Mouse (Mus musculus): Measurements from ENCODE around the gene Osbpl8. TPM values are rescaled to one million over a fixed set of nuclear protein-coding genes. Genes with fewer than 3 reads are reported as not detected.

The Osbpl8 gene
- polyA plus RNA-seq, 1 experiment from 2014 or later: 35.3 TPM

- H3K36me3 ChIP-seq: no peaks in the 10 kb centered on the region
- H3K27ac ChIP-seq (ENCODE audit: poor library complexity, severe bottlenecking): no peak overlapping the region
- no peak overlapping the region for H3K4me2 ChIP-seq
- H3K27me3 ChIP-seq (replicated peaks): no peaks in the 10 kb centered on the region
- WGBS: 81% methylated on average over 3 of the region's 3 CpGs
- ATAC-seq (ENCODE audit: insufficient number of reproducible peaks, low FRiP score): no peak
- peaks cover 3% of the 10 kb centered on the region; the same call in 1 of the 2 replicates for H3K9me3 ChIP-seq (replicated peaks)
- H3K4me3 ChIP-seq: no peak overlapping the region
- H3K9ac ChIP-seq: no peak overlapping the region
- peaks cover 8% of the 10 kb centered on the region for H3K4me1 ChIP-seq (replicated peaks)
These were observed 151.4 kb downstream of the Osbpl8 start for GRCm38 (mm10) chr10:111315940-111316339.

DNA sequence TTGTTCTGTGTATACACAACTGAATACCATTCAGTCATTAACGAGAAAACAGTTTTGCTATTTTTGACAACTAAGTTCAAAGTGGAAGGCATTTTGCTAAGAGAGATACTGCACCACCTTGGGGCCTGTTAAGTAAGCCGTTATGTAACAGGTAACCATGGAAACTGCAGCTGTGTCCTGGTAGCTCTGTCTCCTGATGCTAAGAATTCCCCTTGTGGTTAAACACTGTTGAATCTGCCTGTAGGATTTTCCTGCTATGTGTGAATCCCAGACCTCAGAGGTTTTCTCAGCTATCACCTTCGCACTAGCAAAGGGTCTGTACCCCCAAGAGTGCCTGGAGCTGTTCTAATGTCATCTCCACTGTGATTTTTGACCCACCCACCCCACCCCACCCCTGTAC is 153.5 kb downstream of the Osbpl8 start:
- H3K27ac ChIP-seq (ENCODE audit: poor library complexity, severe bottlenecking): no peak overlapping the region
- ATAC-seq (ENCODE audit: insufficient number of reproducible peaks, low FRiP score): no peak
- no peaks in the 10 kb centered on the region for H3K27me3 ChIP-seq (replicated peaks)
- H3K9me3 ChIP-seq (replicated peaks): peaks cover 3% of the 10 kb centered on the region; the same call in 1 of the 2 replicates
- H3K4me1 ChIP-seq (replicated peaks): peaks cover 6% of the 10 kb centered on the region
- WGBS: 74% methylated on average over 3 of the region's 3 CpGs
- no peaks in the 10 kb centered on the region for H3K36me3 ChIP-seq
- H3K4me3 ChIP-seq: no peak overlapping the region
- H3K4me2 ChIP-seq: no peak overlapping the region
- no peak overlapping the region for H3K9ac ChIP-seq

DNA sequence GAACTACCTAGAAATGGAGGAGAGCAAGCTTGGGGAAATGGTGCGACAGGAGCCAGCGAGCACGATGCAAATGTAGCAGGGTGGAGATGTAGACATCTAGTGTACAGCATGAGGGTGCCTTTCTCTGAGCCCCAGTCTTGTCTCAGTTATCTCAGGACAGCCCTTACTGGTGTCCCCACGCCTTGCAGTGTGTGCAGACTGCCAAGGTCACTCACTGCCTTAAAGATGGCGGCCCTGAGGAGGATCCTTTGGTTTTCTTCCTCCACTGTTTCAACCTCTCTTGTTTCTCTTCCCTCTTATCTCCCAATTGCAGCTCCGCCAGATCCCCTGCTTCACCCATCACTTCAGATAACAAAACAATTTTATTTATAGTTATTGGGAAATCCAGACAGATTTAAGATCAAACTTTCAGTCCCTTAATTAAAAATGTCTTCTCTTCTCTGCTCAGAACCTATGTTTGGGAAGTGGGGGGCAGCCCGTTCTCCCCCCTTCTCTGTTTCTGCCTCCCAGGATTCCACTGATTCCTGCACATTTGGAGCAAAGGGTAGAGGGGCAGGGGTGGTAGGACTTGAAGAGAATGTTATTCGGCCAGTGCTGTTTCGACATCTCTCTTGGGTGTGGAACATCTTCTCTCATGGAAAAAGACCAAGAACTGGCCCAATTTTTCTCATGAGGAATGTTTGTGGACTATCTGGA is 154.4 kb downstream of the Osbpl8 start:
- 71% methylated on average over 9 of the region's 9 CpGs for WGBS
- H3K4me3 ChIP-seq: no peak overlapping the region
- peaks cover 3% of the 10 kb centered on the region; the same call in 1 of the 2 replicates for H3K9me3 ChIP-seq (replicated peaks)
- H3K4me1 ChIP-seq (replicated peaks): no peaks in the 10 kb centered on the region
- no peak overlapping the region for H3K27ac ChIP-seq (ENCODE audit: poor library complexity, severe bottlenecking)
- H3K9ac ChIP-seq: no peak overlapping the region
- no peaks in the 10 kb centered on the region for H3K36me3 ChIP-seq
- H3K27me3 ChIP-seq (replicated peaks): no peaks in the 10 kb centered on the region
- no peak for ATAC-seq (ENCODE audit: insufficient number of reproducible peaks, low FRiP score)
- no peak overlapping the region for H3K4me2 ChIP-seq

DNA sequence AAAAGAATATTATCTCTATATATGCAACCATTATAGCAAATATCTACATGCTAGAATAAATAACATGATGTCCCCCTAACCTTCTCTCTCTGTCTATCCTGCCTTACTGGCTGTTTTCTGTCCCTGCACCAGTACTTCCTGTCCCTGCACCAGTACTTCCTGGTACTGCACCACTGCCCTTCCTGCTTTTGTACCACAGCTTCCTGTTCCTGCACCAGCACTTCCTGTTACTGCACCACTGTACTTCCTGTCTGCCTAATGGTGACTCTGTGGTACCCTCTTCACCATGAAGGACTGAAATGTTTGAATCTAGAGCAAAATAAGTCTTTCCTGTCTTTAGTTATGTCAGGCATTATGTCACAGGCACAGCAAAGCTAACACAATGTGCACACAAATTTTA is 156.0 kb downstream of the Osbpl8 start:
- ATAC-seq (ENCODE audit: insufficient number of reproducible peaks, low FRiP score): no peak
- Histone ChIP-seq H3K27me3 (replicated peaks) (no peaks in the 10 kb centered on the region), H3K36me3 (no peaks in the 10 kb centered on the region), H3K9me3 (replicated peaks) (peaks cover 3% of the 10 kb centered on the region; the same call in 1 of the 2 replicates), H3K27ac (ENCODE audit: poor library complexity, severe bottlenecking) (no peak overlapping the region), H3K4me2 (no peak overlapping the region), H3K4me1 (replicated peaks) (no peaks in the 10 kb centered on the region), H3K9ac (no peak overlapping the region), H3K4me3 (no peak overlapping the region)

GRCm38 (mm10) chr10:111327957-111328356 is 163.4 kb downstream of the Osbpl8 start:
- H3K36me3 ChIP-seq: no peaks in the 10 kb centered on the region
- H3K9me3 ChIP-seq (replicated peaks): no peaks in the 10 kb centered on the region
- H3K4me3 ChIP-seq: no peak overlapping the region
- no peak overlapping the region for H3K4me2 ChIP-seq
- WGBS: 77% methylated on average over 4 of the region's 4 CpGs
- no peak for ATAC-seq (ENCODE audit: insufficient number of reproducible peaks, low FRiP score)
- H3K27ac ChIP-seq (ENCODE audit: poor library complexity, severe bottlenecking): no peak overlapping the region
- no peaks in the 10 kb centered on the region for H3K27me3 ChIP-seq (replicated peaks)
- H3K9ac ChIP-seq: no peak overlapping the region
- no peaks in the 10 kb centered on the region for H3K4me1 ChIP-seq (replicated peaks)

DNA sequence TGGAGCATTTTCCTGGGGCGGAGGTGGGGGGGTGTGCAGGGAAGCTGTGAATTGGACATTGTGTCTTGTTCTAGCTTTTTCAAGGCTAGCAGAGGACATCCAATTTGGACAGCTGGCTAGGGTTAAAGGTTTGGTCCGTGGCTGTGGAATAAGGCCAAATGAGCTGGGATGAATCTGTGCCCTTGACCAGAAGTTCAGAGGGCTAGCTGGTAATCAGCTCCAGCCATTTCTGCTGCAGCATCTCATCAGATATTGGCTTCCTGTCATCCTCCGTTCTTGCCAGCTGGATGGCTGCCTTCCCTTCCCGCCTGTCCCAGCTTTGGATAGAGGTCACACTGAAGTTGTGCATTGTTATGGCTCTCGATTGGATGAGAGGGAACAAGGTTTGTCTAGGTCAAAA is 164.8 kb downstream of the Osbpl8 start:
- H3K9me3 ChIP-seq (replicated peaks): no peaks in the 10 kb centered on the region
- 73% methylated on average over 5 of the region's 5 CpGs for WGBS
- no peak for ATAC-seq (ENCODE audit: insufficient number of reproducible peaks, low FRiP score)
- H3K4me3 ChIP-seq: no peak overlapping the region
- H3K36me3 ChIP-seq: no peaks in the 10 kb centered on the region
- no peaks in the 10 kb centered on the region for H3K27me3 ChIP-seq (replicated peaks)
- no peak overlapping the region for H3K27ac ChIP-seq (ENCODE audit: poor library complexity, severe bottlenecking)
- H3K9ac ChIP-seq: no peak overlapping the region
- H3K4me2 ChIP-seq: no peak overlapping the region
- no peaks in the 10 kb centered on the region for H3K4me1 ChIP-seq (replicated peaks)

- Histone ChIP-seq H3K4me3 (no peak overlapping the region), H3K36me3 (no peaks in the 10 kb centered on the region), H3K4me1 (replicated peaks) (peaks cover 7% of the 10 kb centered on the region; the same call in 1 of the 2 replicates), H3K27ac (ENCODE audit: poor library complexity, severe bottlenecking) (no peak overlapping the region), H3K27me3 (replicated peaks) (no peaks in the 10 kb centered on the region), H3K9ac (no peak overlapping the region), H3K4me2 (no peak overlapping the region), H3K9me3 (replicated peaks) (no peaks in the 10 kb centered on the region)
- 87% methylated on average over 2 of the region's 2 CpGs for WGBS
- ATAC-seq (ENCODE audit: insufficient number of reproducible peaks, low FRiP score): no peak
These were observed 170.3 kb downstream of the Osbpl8 start for GRCm38 (mm10) chr10:111334902-111335301.

GRCm38 (mm10) chr10:111335517-111336352 is 171.2 kb downstream of the Osbpl8 start:
- peak overlapping the region; percentile 26 for H3K4me3 ChIP-seq
- WGBS: 17% methylated on average over 29 of the region's 29 CpGs
- H3K27me3 ChIP-seq (replicated peaks): no peaks in the 10 kb centered on the region
- no peak; the same call in 1 of the 2 replicates for ATAC-seq (ENCODE audit: insufficient number of reproducible peaks, low FRiP score)
- H3K27ac ChIP-seq (ENCODE audit: poor library complexity, severe bottlenecking): no peak overlapping the region
- H3K9me3 ChIP-seq (replicated peaks): no peaks in the 10 kb centered on the region
- no peaks in the 10 kb centered on the region for H3K36me3 ChIP-seq
- H3K4me1 ChIP-seq (replicated peaks): peaks cover 7% of the 10 kb centered on the region; the same call in 1 of the 2 replicates
- H3K9ac ChIP-seq: peak overlapping the region; percentile 27; the same call in 1 of the 2 replicates
- H3K4me2 ChIP-seq: peak overlapping the region; percentile 65

DNA sequence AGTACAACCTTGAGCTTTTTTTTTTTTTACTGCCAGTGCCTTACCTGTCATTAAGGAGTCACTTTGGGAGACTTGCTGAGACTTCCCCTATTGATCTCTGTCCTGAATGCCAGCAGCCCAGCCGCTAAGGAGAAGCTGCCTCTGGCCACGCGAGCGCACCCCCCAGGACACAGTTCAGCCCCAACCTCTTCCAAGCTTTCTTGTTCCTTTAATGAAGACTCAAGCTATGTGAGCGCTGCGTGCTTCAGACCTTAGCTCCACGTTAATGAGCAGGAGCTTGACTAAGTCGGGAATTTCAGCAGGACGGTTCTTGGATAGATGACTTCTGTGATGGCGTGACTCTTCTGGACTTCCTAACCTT is 171.8 kb downstream of the Osbpl8 start:
- ATAC-seq (ENCODE audit: insufficient number of reproducible peaks, low FRiP score): no peak
- H3K4me3 ChIP-seq: peak overlapping the region; percentile 26; the same call in 1 of the 2 replicates

DNA sequence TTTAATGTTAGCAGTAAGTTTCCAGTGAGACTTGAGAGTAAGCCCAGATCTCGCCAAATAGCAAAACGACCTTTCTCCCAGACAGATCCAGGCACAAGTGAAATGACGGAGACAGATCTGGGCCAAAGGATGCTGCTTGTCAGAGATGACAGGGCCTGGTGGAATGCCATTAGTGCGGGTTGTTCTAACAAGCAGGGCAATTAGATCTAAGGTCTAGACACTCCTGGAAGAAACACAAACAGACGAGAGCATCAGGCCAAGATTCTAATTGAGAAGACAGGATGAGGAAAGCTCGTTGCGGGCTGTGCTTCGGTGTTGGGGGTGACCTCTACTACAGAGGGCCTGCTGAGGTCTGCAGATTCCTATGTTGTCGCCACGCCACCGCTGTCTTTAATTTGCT is 174.7 kb downstream of the Osbpl8 start:
- no peak overlapping the region for H3K27ac ChIP-seq (ENCODE audit: poor library complexity, severe bottlenecking)
- 70% methylated on average over 11 of the region's 11 CpGs for WGBS
- H3K36me3 ChIP-seq: no peaks in the 10 kb centered on the region
- H3K4me2 ChIP-seq: no peak overlapping the region
- no peak overlapping the region for H3K9ac ChIP-seq
- H3K4me1 ChIP-seq (replicated peaks): peaks cover 7% of the 10 kb centered on the region; the same call in 1 of the 2 replicates
- no peak overlapping the region for H3K4me3 ChIP-seq
- H3K9me3 ChIP-seq (replicated peaks): no peaks in the 10 kb centered on the region
- no peaks in the 10 kb centered on the region for H3K27me3 ChIP-seq (replicated peaks)
- no peak for ATAC-seq (ENCODE audit: insufficient number of reproducible peaks, low FRiP score)

More for the DNA sequence above, 171.8 kb downstream of the Osbpl8 start:
- Histone ChIP-seq H3K9me3 (replicated peaks) (no peaks in the 10 kb centered on the region), H3K36me3 (no peaks in the 10 kb centered on the region), H3K9ac (peak overlapping the region; percentile 27; the same call in 1 of the 2 replicates), H3K27me3 (replicated peaks) (no peaks in the 10 kb centered on the region), H3K4me2 (peak overlapping the region; percentile 65), H3K4me1 (replicated peaks) (peaks cover 7% of the 10 kb centered on the region; the same call in 1 of the 2 replicates), H3K27ac (ENCODE audit: poor library complexity, severe bottlenecking) (no peak overlapping the region)
- WGBS: 14% methylated on average over 10 of the region's 10 CpGs

DNA sequence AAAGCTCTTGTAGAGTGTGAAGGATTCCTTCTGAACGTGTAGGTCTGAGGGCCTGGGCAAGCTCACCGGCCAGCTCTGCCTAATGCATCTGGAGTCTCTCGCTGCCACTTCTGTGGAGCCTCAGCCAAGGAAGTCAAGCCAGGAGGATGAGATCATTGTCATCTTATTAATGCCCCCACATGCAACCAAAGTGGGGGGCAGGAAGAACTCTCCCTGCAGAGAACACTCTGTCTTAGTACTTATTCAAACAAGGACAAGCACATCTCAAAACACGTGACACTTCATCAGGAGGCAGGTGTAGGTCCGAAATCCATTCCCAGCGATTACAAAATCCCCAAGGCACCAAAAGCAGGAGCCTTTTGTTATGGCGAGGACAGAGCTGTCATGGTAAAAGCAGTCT is 177.2 kb downstream of the Osbpl8 start:
- Histone ChIP-seq H3K27ac (ENCODE audit: poor library complexity, severe bottlenecking) (no peak overlapping the region), H3K27me3 (replicated peaks) (no peaks in the 10 kb centered on the region), H3K9ac (no peak overlapping the region), H3K4me2 (no peak overlapping the region), H3K4me1 (replicated peaks) (no peaks in the 10 kb centered on the region), H3K36me3 (no peaks in the 10 kb centered on the region), H3K9me3 (replicated peaks) (no peaks in the 10 kb centered on the region), H3K4me3 (no peak overlapping the region)
- ATAC-seq (ENCODE audit: insufficient number of reproducible peaks, low FRiP score): no peak
- 75% methylated on average over 7 of the region's 7 CpGs for WGBS

Measured in heart, embryonic 12.5 days (tissue).